Mouse (Mus musculus): Measurements from ENCODE around the gene Mtus2.

- TF ChIP-seq EP300 (IDR thresholded peaks at IDR 0.05; ENCODE audit: low read depth), result no peak
- TF ChIP-seq CTCF (IDR thresholded peaks at IDR 0.05; ENCODE audit: low read depth), result no peak
These were observed 95.9 kb downstream of the Mtus2 start for GRCm38 (mm10) chr5:148052846-148053608.

Data from liver, postnatal 0 days (tissue).